In the genomic region with DNA sequence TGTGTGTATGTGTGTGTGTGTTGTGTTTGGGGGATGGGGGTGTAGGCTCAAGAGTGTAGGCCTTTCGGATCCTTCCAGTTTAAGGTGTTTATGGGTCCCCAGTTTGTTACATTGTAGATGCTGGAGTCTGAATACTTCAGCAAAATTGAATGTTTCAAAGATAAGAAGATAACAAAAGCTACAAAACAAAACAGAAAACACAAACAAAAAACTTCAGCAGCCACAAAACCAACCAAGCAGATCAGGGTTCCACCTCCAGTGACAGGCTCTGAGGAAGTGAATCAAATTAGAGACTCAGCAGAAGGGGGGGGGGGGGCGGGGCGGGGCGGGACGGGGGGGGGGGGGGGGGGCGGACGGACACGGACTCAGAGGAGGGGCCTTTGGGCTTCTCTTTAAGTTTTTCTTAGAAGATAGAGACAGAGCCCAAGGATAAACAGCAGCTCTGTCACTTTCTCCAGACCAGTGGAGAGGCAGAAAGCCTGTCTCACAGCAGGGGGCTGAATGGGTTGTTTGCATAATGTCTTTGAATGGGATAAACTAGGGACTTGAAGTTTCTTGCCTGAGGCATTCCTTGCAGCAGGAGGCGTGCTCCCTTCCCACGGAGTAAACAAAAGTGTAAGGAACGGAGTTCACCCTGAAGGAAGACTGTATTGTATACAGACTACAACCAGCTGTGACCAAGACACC, we compare ENCODE assay signal across 8 mouse cellular contexts. TPM values are rescaled to one million over a fixed set of nuclear protein-coding genes. Genes with fewer than 3 reads are reported as not detected.
DNase-seq lines count a peak whose midpoint lies in the region; ATAC-seq lines count a peak whose summit lies in the region.

No protein-coding gene starts in this region.

- H3K4me2 ChIP-seq in hindbrain, embryonic 16.5 days (ENCODE audit: low read length): no peak overlapping the region

- H3K4me3 ChIP-seq in brown adipose tissue, adult 24 weeks (ENCODE audit: insufficient read depth, low read depth, low read length): peak overlapping the region; percentile 26
- H3K4me3 ChIP-seq in hindbrain, embryonic 16.5 days (ENCODE audit: low read length): no peak overlapping the region

- H3K36me3 ChIP-seq in hindbrain, embryonic 16.5 days (ENCODE audit: control insufficient read depth, insufficient read depth, low read length): no peaks in the 10 kb centered on the region

- no peak overlapping the region for H3K9ac ChIP-seq in hindbrain, embryonic 16.5 days (ENCODE audit: low read depth, low read length)

- WGBS in hindbrain, embryonic 16.5 days: 9% methylated on average over 7 of the region's 11 CpGs

- H3K9me3 ChIP-seq in hindbrain, embryonic 16.5 days (ENCODE audit: control insufficient read depth, low read length): no peaks in the 10 kb centered on the region

- peak; percentile 81 for DNase-seq in heart, adult 11 months
- DNase-seq in heart, adult 18-20 months: no peak
- peak; percentile 50 for DNase-seq in lung, postnatal 36 days
- DNase-seq in layer of hippocampus, adult 9-10 months (ENCODE audit: low spot score): no peak
- DNase-seq in left cerebral cortex, adult 9 months (ENCODE audit: low spot score in 2 of 2): no peak

- ATAC-seq in hindbrain, embryonic 16.5 days: peak; percentile 58; the same call in 1 of the 2 replicates
- ATAC-seq in erythroblast, adult 5-6 weeks (replicated peaks; ENCODE audit: low FRiP score, poor library complexity, severe bottlenecking): no peak

- H3K27ac ChIP-seq in brown adipose tissue, adult 24 weeks (replicated peaks; ENCODE audit: low read depth, low read length): peak overlapping the region; percentile 49
- H3K27ac ChIP-seq in hindbrain, embryonic 16.5 days (ENCODE audit: low read depth, low read length): no peak overlapping the region

- H3K4me1 ChIP-seq in brown adipose tissue, adult 24 weeks (ENCODE audit: control insufficient read depth, insufficient read depth, insufficient read length, low read length): peaks cover 15% of the 10 kb centered on the region; the same call in 1 of the 2 replicates
- peaks cover 2% of the 10 kb centered on the region; the same call in 1 of the 2 replicates for H3K4me1 ChIP-seq in hindbrain, embryonic 16.5 days (ENCODE audit: control insufficient read depth, insufficient read depth, low read depth, low read length)

- H3K27me3 ChIP-seq in hindbrain, embryonic 16.5 days (replicated peaks; ENCODE audit: control insufficient read depth, insufficient read depth, low read length): no peaks in the 10 kb centered on the region

RNA-seq across cellular contexts. Expression of a gene that starts 8.9 kb away (rescaled TPM):
- total RNA-seq in heart, adult 18-20 months (2021): 100 to 1,000 TPM in 1 of 2 experiments, 10 to 100 TPM in 1; 83.6 to 151 TPM
- 42.2 and 44.0 TPM in 2 replicates for polyA plus RNA-seq in brown adipose tissue, adult 24 weeks (2012; ENCODE audit: insufficient read depth, insufficient read length, missing spikeins)
- polyA plus RNA-seq in hindbrain, embryonic 16.5 days (2015; fragmentation: Nextera tagmentation; extraction: Ambion mirVana): 41.8 and 43.6 TPM in 2 replicates
- total RNA-seq in erythroblast, adult 5-6 weeks (2015; ENCODE audit: low replicate concordance): 14.8 and 31.1 TPM in 2 replicates
- 6.4 and 7.4 TPM in 2 replicates for total RNA-seq in erythroblast, adult 5-6 weeks (2017; ENCODE audit: low replicate concordance)

Comparison
In these comparisons a context has a peak if more than half of its experiments do, and no peak if none do; other contexts are left out.
1. DNase-seq: peak in heart, adult 11 months (single experiment) and lung, postnatal 36 days (single experiment); none in heart, adult 18-20 months (0 of 2), layer of hippocampus, adult 9-10 months (single experiment) and left cerebral cortex, adult 9 months (0 of 2).